Comparison of ENCODE assay signal across 9 mouse cellular contexts in genomic region chr11:59015052-59015451, GRCm38 (mm10). TPM values are rescaled to one million over a fixed set of nuclear protein-coding genes. Genes with fewer than 3 reads are reported as not detected.
DNase-seq lines count a peak whose midpoint lies in the region; ATAC-seq lines count a peak whose summit lies in the region.
"Had no signal": no experiment of that assay in that cellular context is flagged by ENCODE, and none has a peak within 500 bp of the region (broad histone marks: within the 10 kb centered on the region; RNA-seq: fewer than 3 reads in every experiment).

No protein-coding gene starts in this region.

- DNase-seq in CD4-positive, CD25-positive, alpha-beta regulatory T cell, adult 2 months (ENCODE audit: low read depth, low spot score): peak; percentile 47
- peak; percentile 67 for DNase-seq in layer of hippocampus, adult 11-12 months (ENCODE audit: low spot score)
- DNase-seq in layer of hippocampus, adult 9-10 months (ENCODE audit: low spot score): no peak
- peak; percentile 24 for DNase-seq in adrenal gland, adult 8-10 months
- DNase-seq in induced T-regulatory cell, adult 2 months (ENCODE audit: low read depth): peak; percentile 28
- DNase-seq in lung, postnatal 25 days (ENCODE audit: low spot score): peak; percentile 21
- DNase-seq: liver, embryonic 13.5 days had no signal

- ATAC-seq in CD4-positive, CD25-positive, alpha-beta regulatory T cell, adult 4 months: no peak
- no peak for ATAC-seq in monocyte, adult 5-6 weeks (replicated peaks; ENCODE audit: insufficient number of reproducible peaks, low FRiP score, low TSS enrichment, poor library complexity, severe bottlenecking)

RNA-seq across cellular contexts. Expression of gene Trim11, which starts 37.2 kb away (rescaled TPM):
- 10 to 100 TPM; 23.7 to 27.1 TPM for polyA plus RNA-seq in CD4-positive, CD25-positive, alpha-beta regulatory T cell, adult 4 months (2017; shearing (Covaris generic))
- 10 to 100 TPM; 23.2 to 38.7 (median 31.3) TPM for total RNA-seq in adrenal gland, adult 8-10 months (2022)
- total RNA-seq in monocyte, adult 5-6 weeks (2017): 32.0 to 47.3 TPM (median 32.7 TPM) in 3 replicates
